Mouse (Mus musculus) ovary, postnatal 10 days (tissue): ENCODE measurements at regions not wholly inside any gene's neighbourhood (a gene's known extent, or its start where the extent isn't known, plus 50 kb on each side); places are given as distances from the start of the nearest gene placed in this dataset.

Experiments used
- DNase-seq: peaks from one replicate; pipeline ENCODE4 v3.0.0; 2022; ENCODE audit warnings: low spot score

GRCm38 (mm10) chr5:64462411-64462810 is 306.3 kb downstream of the Tbc1d1 start:
- no peak for DNase-seq

- no peak for DNase-seq
These were observed 307.5 kb downstream of the Tbc1d1 start for GRCm38 (mm10) chr5:64463570-64463969.

DNA sequence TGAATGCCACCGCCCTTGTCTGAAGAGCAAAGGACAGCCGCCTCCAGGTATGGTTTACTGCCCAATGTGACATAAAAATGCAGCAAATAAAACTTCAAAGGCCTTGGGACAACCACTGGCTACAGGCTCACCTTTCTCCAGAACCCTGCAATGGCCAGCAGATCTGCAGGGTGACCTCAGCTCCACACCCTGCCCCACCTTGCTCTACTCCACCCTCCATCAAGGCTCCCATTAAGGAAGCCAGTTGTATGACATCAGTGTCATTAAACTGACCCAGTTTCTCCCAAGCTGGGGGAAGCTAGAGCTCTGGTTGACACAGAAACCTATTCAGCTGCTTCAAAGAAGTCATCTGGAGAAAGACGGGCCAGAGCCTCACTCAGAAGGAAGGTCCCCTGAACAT is 310.2 kb downstream of the Tbc1d1 start:
- no peak for DNase-seq

GRCm38 (mm10) chr5:64467856-64468255 is 311.8 kb downstream of the Tbc1d1 start:
- no peak for DNase-seq

- DNase-seq = no peak
These were observed 312.2 kb downstream of the Tbc1d1 start for GRCm38 (mm10) chr5:64468307-64468706.

- no peak for DNase-seq
These were observed 315.9 kb downstream of the Tbc1d1 start for GRCm38 (mm10) chr5:64472008-64472407.

- DNase-seq = no peak
These were observed 316.3 kb downstream of the Tbc1d1 start for GRCm38 (mm10) chr5:64472415-64472814.

- DNase-seq = no peak
These were observed 318.8 kb downstream of the Tbc1d1 start for GRCm38 (mm10) chr5:64474868-64475267.

GRCm38 (mm10) chr5:64475736-64476519 is 319.8 kb downstream of the Tbc1d1 start:
- DNase-seq = no peak

- DNase-seq = no peak
These were observed 320.7 kb downstream of the Tbc1d1 start for GRCm38 (mm10) chr5:64476641-64477369.

GRCm38 (mm10) chr5:64478143-64478542 is 322.0 kb downstream of the Tbc1d1 start:
- DNase-seq = no peak

DNA sequence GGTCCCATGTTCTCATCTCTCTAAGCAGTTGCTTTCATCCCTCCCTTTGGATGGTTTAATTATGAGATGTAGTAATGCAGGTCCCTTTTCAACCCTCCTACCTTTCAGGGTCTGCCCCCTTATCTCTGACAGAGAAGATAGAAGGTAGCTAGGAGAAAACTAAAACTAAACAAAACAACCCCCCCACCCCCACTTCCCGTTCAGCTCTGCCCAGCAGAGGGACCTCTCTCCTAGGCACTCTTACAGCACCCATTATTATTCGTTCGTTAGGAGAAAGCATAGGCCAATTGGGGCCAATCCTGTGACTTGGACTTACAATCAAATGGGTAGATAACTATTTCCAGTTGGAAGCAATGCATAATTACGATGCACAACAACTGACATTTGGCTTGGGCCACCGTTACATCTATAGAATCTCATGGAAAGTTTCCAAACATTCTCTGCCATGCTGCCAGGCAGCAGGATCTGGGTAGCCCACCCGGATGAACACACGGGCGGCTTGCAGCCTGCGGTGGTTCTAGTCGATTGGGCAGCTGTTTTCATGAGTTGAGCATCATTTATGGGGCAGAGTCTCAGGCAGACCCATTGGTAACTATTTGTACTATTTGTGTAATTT is 322.6 kb downstream of the Tbc1d1 start:
- DNase-seq = no peak

DNA sequence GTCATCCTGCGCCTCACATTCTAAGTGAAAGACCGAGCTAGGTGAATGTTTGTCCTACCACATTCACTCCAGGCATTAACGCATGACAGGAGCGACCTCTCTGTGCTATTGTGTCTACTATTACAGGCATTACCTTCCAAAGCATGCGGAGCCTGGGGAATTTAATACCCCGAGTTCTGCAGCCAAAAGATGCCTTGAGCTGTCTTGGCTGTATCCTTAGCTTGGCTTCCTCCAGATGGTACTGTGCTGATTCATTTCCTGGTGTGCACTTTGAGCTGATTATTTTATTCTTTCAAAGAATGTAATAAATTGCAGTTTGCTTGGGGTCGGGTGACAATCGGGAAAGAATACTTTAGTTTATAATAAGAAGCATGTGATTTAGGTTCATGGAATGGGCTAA is 323.2 kb downstream of the Tbc1d1 start:
- no peak for DNase-seq

GRCm38 (mm10) chr5:64485043-64485442 is 318.1 kb upstream of the Klf3 start:
- no peak for DNase-seq

DNA sequence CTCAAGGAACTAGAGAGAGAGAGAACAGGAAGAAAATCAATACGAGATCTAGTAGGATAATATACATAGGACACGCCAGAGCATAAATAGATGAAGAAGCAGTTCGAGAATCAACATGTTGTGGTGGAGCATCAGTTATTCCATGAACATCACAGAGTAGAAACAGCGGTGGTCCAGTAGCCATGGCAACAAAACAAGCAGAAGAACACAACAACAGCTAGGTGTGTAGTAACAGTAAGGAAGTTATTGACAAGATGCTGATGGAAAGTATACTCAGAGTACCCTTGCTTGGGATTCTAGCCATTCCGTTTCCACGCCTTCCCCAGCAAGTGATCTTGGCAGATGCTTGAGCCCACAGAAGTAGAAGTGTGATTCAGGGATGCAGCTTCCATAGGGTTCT is 317.3 kb upstream of the Klf3 start:
- DNase-seq = no peak

GRCm38 (mm10) chr5:64486761-64487160 is 316.4 kb upstream of the Klf3 start:
- DNase-seq = no peak

DNA sequence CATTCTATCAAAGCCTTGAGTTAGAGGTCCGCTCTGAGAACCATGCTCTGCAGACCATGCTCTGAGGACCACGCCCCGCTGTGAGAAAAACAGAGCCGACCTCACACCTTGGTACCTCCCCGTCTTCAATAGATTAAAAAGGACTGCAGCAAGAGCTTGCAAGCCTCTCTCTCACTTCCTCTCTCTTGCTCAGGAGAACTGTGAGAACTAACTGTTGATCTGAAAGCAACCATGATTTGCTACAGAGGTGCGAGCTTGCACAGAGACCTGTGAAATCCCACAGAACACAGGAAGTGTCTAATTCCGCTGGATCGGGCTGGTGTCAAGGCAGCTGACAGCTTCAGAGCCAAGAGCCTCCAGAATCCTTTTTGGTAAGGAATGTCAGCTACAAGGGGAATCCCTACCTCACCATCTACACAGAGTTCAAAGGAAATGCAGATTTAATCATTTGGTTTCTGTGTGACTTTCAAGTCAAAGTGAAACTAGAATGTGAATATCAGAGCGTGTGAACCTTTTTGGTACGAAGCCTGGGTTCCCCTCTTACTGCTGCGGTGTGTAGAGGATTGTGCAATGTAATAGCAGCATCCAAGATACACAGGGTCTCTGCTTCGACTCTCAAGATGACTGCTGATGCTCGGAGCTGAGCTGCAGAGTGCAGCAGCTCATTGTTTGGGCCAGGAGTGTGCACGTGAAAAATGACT is 315.3 kb upstream of the Klf3 start:
- DNase-seq = no peak

DNA sequence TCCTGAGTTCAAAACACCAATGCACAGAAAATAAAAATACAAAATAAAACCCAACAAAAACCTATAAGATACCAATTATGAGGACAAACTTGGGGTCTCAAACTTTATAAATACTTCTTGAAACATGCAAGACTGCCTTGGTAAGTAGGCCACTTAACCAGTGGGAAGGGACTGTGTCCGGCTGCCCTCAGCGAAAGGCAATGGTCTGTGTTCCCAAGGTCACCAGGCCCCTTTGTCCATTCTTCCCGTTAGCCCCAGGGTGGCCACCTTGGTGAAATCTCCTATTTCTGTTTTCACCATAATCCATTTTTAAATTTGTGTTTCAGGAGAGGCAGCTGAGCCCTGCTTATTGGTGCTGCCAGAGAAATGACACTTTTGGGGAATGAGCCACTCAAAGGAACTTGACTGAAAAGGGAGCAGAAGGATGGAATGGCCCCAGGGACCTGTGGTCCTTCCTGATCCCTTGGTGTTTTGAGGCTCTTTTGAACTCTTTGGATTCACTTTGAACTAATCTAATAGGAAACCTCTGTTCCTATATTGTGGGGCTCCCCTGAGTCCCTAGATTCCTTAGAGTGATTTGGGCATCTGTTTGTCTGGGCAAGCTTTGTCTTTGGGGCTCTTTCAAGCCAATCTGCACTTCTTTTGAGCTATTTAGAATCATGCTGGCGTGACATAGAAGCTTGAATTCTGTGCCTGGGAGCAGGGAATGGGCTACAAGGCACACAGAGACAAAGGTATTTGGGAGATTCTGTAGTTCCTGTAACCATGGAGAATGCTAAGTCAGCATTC is 313.3 kb upstream of the Klf3 start:
- no peak for DNase-seq

DNA sequence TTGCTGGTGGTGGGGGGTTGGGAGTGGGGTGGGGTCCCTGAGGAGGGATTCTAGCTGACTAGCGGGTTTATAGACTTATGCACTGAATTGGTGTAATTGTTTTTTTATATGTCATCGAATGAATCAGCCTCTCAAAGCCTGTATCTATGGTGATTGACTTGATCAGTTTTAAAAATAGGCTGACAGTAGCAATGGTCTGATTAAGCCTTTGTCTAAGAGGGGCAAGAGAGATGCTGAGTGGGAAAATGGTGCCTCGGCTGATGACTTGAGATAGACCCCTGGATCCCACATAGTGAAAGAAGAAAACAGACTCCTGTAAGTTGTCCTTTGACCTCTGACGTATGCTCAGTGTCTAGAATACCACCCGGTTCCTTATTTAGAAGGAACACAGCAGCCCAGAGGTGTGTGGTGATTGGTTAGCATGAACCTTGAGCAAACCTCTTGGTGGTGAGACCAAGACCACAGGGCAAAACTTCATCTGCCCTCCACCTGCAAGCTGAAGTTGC is 312.7 kb upstream of the Klf3 start:
- no peak for DNase-seq

- DNase-seq = no peak
These were observed 308.8 kb upstream of the Klf3 start for GRCm38 (mm10) chr5:64494429-64494828.

DNA sequence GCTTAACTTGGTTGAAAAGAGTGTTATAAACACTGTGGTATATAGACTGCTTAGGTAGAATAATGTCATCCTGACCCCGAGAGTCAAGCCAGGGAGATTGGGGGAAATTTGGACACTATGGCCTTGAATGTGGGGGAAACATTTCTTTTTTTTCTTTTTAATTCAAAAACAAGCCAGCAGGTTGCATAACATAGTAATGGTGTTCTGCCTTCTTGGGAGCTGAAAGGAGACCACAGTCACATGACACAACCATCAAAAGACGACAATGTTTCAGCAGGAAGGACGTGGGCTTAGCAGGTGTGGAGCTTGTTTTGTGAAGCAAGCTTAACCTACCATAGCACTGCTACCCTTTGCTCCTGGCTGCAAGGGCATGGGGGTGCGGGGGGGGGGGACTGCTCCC is 306.3 kb upstream of the Klf3 start:
- no peak for DNase-seq
